Mouse (Mus musculus) midbrain, embryonic 10.5 days (tissue): Measurements from ENCODE around the gene Tapbpl. TPM values are rescaled to one million over a fixed set of nuclear protein-coding genes. Genes with fewer than 3 reads are reported as not detected.

Experiments
- DNase-seq: peaks from one replicate; pipeline ENCODE4 v3.0.0-alpha.2; 2017; ENCODE audit warnings: low spot score
- H3K27ac ChIP-seq: fragments of 300-500 bp; sonication (generic); replicated peaks from 2 replicates; pipeline ENCODE4 v1.5.1; 2016; ENCODE audit warnings: mild to moderate bottlenecking
- H3K27me3 ChIP-seq: fragments of 300-500 bp; sonication (generic); 2 replicates; pipeline ENCODE4 v1.6.1; 2016; ENCODE audit warnings: low read depth, mild to moderate bottlenecking; ENCODE audit not compliant: poor library complexity, severe bottlenecking
- H3K36me3 ChIP-seq: fragments of 300-500 bp; sonication (generic); 2 replicates; pipeline ENCODE4 v1.6.1; 2016; ENCODE audit warnings: mild to moderate bottlenecking, moderate library complexity
- H3K4me1 ChIP-seq: fragments of 300-500 bp; sonication (generic); 2 replicates; pipeline ENCODE4 v1.6.1; 2016
- H3K4me3 ChIP-seq: fragments of 300-500 bp; sonication (generic); 2 replicates; pipeline ENCODE4 v1.5.1; 2016; ENCODE audit warnings: mild to moderate bottlenecking, moderate library complexity
- H3K9me3 ChIP-seq: fragments of 300-500 bp; sonication (generic); replicated peaks from 2 replicates; pipeline ENCODE4 v1.6.1; 2016; ENCODE audit warnings: mild to moderate bottlenecking
- WGBS: fragments of 180-500 bp; shearing (Covaris S2); methylation state at CpG from one replicate; pipeline ENCODE4 v1.1.7; 2016; 5-methylcytosine and 5-hydroxymethylcytosine counted together
- microRNA-seq: library from miRNA; unstranded; fragments of <30 nt; microRNA quantifications from one replicate; pipeline ENCODE4, GENCODE M21; 2017
- polyA plus RNA-seq: library from polyadenylated mRNA; unstranded; fragments of >200 nt; fragmentation: Nextera tagmentation; extraction: Ambion mirVana; gene quantifications from 2 replicates; pipeline ENCODE4 v1.2.1, GENCODE M21; 2016

The Tapbpl gene
- polyA plus RNA-seq, 1 experiment from 2014 or later: 1.5 TPM

DNA sequence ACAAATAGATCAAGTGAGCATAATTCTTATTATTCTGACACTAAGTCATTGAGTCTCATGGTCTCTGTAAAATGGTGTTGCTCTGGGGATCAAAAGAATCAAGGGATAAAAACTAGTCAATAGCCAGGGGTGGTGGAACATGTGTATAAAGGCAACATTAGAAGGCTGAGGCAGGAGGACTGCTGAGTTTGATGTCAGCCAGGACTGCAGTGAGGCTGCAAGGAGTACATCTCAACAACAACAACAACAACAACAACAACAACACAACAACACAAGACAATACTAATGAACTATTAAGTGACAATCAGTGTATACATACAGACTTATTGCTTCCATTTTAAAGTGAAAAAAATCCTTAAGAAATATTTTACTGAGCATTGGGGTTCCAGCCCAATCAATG lies 40.8 kb downstream of the Tapbpl start:
- Histone ChIP-seq H3K4me3 (peak overlapping the region; percentile 77), H3K4me1 (peaks cover 36% of the 10 kb centered on the region), H3K27me3 (no peaks in the 10 kb centered on the region), H3K36me3 (peaks cover 68% of the 10 kb centered on the region), H3K9me3 (no peaks in the 10 kb centered on the region), H3K27ac (peak overlapping the region; percentile 98)
- DNase-seq: no peak

DNA sequence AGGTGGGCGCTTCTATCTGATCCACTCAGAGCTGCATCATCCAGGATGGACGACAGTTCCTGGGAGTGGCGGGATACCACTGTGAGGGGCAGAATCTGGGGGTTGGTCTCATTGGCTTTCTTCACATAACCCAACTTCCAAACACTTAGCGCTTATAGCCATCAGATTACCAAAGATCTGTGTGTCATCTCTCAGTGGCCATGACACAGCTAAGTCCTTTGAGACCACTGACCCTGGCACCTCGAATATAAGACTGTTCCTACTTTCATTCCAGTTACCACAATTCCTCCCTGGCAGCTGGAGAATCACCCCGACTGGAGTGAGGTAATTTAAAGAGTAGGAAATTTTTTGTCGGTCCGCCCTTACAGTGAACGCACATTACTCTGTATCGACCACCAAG lies 45.5 kb downstream of the Tapbpl start:
- 93% methylated on average over 10 of the region's 10 CpGs for WGBS
- no peaks in the 10 kb centered on the region for H3K27me3 ChIP-seq
- H3K4me3 ChIP-seq: no peak overlapping the region
- DNase-seq: no peak
- H3K27ac ChIP-seq: no peak overlapping the region
- peaks cover 14% of the 10 kb centered on the region for H3K4me1 ChIP-seq
- no peaks in the 10 kb centered on the region for H3K9me3 ChIP-seq
- peaks cover 88% of the 10 kb centered on the region for H3K36me3 ChIP-seq

DNA sequence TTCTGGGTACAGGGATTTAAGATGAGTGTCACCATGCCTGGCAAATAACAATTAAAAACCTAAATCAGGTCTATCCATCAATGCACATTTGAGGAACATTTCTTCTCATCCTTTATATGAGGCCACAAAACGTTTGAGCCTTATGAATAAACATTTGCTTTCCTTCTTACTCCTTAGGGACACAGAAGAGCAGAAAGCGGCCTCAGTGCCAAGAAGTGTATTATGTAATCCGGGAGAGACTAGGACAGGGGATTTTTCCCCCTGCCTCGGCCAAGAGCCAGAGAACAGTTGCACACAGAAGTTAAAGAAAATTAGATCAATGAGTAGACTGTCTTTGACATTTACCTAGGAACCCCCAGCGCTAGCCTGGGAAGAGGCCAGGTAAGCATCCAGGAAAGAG lies 49.5 kb downstream of the Tapbpl start:
- no peaks in the 10 kb centered on the region for H3K4me1 ChIP-seq
- 87% methylated on average over 5 of the region's 5 CpGs for WGBS
- no peaks in the 10 kb centered on the region for H3K27me3 ChIP-seq
- H3K27ac ChIP-seq: no peak overlapping the region
- H3K36me3 ChIP-seq: peaks cover 100% of the 10 kb centered on the region
- no peaks in the 10 kb centered on the region for H3K9me3 ChIP-seq
- no peak for DNase-seq
- no peak overlapping the region for H3K4me3 ChIP-seq

DNA sequence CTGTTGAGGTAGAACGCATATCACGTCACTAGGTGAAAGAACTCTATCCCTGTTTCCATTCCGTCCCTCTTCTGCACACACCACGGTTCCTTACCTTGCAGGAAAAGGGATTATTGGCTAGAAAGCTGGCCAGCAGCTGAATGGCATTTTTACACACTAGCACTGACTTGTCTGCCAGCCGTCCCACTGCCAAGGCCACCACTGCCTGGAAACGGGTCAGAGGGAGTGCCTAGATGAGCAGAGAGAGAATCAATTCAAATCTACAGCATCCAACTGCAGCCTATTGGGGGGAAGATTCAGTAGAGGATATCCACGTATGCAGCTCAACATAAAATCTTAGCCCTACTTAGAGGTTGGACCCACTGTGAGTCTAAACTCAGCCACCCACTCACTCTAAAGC lies 52.1 kb downstream of the Tapbpl start:
- H3K4me3 ChIP-seq: no peak overlapping the region
- no peak overlapping the region for H3K27ac ChIP-seq
- no peaks in the 10 kb centered on the region for H3K9me3 ChIP-seq
- no peaks in the 10 kb centered on the region for H3K27me3 ChIP-seq
- no peak for DNase-seq
- 93% methylated on average over 7 of the region's 7 CpGs for WGBS
- peaks cover 100% of the 10 kb centered on the region for H3K36me3 ChIP-seq
- H3K4me1 ChIP-seq: no peaks in the 10 kb centered on the region

DNA sequence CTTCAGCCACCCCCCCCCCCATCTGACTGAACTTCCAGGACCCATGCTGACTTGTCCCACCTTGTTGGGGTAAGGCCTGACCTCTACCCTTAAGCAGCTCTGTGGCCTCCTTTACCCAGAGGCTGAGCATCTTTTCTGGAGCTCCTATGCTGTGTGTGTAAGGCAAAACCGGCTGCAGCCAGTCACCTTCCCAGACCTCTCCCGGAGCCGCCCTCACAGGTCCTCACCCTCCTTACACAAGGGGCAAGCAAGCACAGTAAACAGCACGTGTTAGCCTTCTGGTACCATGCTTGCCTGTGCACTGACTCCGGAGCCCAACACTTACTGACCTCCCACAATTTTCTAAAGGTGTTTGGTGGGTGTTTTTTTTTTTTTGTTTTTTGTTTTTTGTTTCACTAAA lies 56.2 kb downstream of the Tapbpl start:
- WGBS: 89% methylated on average over 5 of the region's 5 CpGs
- H3K36me3 ChIP-seq: peaks cover 100% of the 10 kb centered on the region
- H3K4me1 ChIP-seq: no peaks in the 10 kb centered on the region
- no peak overlapping the region for H3K27ac ChIP-seq
- no peaks in the 10 kb centered on the region for H3K27me3 ChIP-seq
- H3K4me3 ChIP-seq: no peak overlapping the region
- H3K9me3 ChIP-seq: no peaks in the 10 kb centered on the region
- DNase-seq: no peak

Small RNAs within 50 kb of the gene (microRNA-seq; reads per million reads assigned to microRNA genes)
- gene Mir3098 (2.4 reads per million), gene Mir8113 (not detected)

Other genes with a start within 250 kb of the Tapbpl start
- 0.81 and 2.1 TPM in 2 replicates for gene Pianp, start 235.2 kb downstream of the Tapbpl start, polyA plus RNA-seq
- gene Zfp384, start 222.7 kb downstream of the Tapbpl start, polyA plus RNA-seq: 9.3 and 9.5 TPM in 2 replicates
- gene Ing4, start 192.1 kb downstream of the Tapbpl start, polyA plus RNA-seq: 121 and 149 TPM in 2 replicates
- 10.1 and 14.2 TPM in 2 replicates for gene Acrbp, start 182.2 kb downstream of the Tapbpl start, polyA plus RNA-seq
- 0.16 and 0.19 TPM in 2 replicates for gene Lpar5, start 163.9 kb downstream of the Tapbpl start, polyA plus RNA-seq
- 90.7 and 103 TPM in 2 replicates for gene Chd4, start 135.9 kb downstream of the Tapbpl start, polyA plus RNA-seq
- 72.6 and 86.4 TPM in 2 replicates for gene Nop2, start 100.0 kb downstream of the Tapbpl start, polyA plus RNA-seq
- 12.7 and 15.1 TPM in 2 replicates for gene Iffo1, start 86.6 kb downstream of the Tapbpl start, polyA plus RNA-seq
- 2,729 and 3,222 TPM in 2 replicates for gene Gapdh, start 65.4 kb downstream of the Tapbpl start, polyA plus RNA-seq
- gene Ncapd2, start 40.2 kb downstream of the Tapbpl start, polyA plus RNA-seq: 236 and 246 TPM in 2 replicates
- 211 and 231 TPM in 2 replicates for gene Mrpl51, start 40.1 kb downstream of the Tapbpl start, polyA plus RNA-seq
- gene Vamp1, start 16.3 kb downstream of the Tapbpl start, polyA plus RNA-seq: 4.2 and 5.1 TPM in 2 replicates
- gene Cd27, start 5.2 kb upstream of the Tapbpl start, polyA plus RNA-seq: 2.1 and 2.2 TPM in 2 replicates
- 0.11 TPM in 1 of 2 replicates, not detected in the other for gene Tuba3a, start 54.2 kb upstream of the Tapbpl start, polyA plus RNA-seq
- gene Ltbr, start 82.0 kb upstream of the Tapbpl start, polyA plus RNA-seq: 21.2 and 23.5 TPM in 2 replicates
- gene Scnn1a, start 88.8 kb upstream of the Tapbpl start, polyA plus RNA-seq: 0.25 and 0.48 TPM in 2 replicates
- 21.7 and 24.5 TPM in 2 replicates for gene Tnfrsf1a, start 117.5 kb upstream of the Tapbpl start, polyA plus RNA-seq
- 0.12 and 0.15 TPM in 2 replicates for gene Plekhg6, start 148.9 kb upstream of the Tapbpl start, polyA plus RNA-seq